Mouse (Mus musculus) E14TG2a.4 (cell line): ENCODE results near the gene Tmem94.

Source experiments
- CTCF ChIP-seq: conservative IDR thresholded peaks from 2 replicates; pipeline ENCODE4 v1.5.1; 2014; ENCODE audit warnings: low read length
- NANOG ChIP-seq: IDR thresholded peaks from 2 replicates; pipeline ENCODE4 v1.6.1; 2014; ENCODE audit warnings: borderline replicate concordance, low read length, mixed read lengths

DNA sequence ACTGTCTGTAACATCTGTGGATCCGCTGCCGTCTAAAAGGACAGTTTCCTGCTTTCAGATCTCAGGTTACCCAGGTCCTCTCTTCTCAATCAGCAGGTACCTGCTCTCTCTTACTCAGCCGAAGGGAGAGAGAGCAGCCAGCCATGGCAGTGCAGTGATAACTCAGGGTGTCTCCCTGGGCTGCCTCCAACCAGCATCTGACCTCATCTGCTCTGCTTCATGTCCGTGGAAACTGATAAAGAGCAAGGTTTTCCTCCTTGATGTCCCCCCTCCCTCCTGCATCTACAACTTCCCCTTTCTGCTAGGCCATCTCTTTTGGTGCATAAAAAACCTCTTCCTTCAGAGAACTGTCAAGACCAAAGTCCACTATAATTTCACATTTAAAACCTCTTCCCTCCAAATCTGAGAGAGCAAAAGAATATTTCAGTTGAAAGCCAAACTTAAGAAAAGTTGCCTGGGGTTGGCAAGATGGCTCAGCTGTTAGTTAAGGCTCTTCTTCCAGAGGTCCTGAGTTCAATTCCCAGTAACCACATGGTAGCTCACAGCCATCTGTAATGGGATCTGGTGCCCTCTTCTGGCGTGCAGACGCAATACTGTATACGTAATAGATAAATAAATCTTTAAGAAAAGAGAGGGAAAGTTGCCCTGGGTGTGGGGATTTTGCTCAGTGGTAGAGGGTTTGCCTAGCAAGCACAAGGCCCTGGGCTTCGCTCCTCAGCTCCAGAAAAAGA, 47.4 kb upstream of the Tmem94 start:
- TF ChIP-seq CTCF, result peak; percentile 42
- TF ChIP-seq NANOG, result no peak
